Mouse (Mus musculus): ENCODE measurements around the gene Rpl5. TPM values are rescaled to one million over a fixed set of nuclear protein-coding genes. Genes with fewer than 3 reads are reported as not detected.
"Not testable (repeated sequence)": the region's sequence is repeated elsewhere in the genome, so short reads cannot be mapped to it uniquely, and the experiment has no call there.

Gene Rpl5
- total RNA-seq, 2 experiments from 2014 or later, result 307 to 494 TPM

GRCm38 (mm10) chr5:107936625-107937389 lies 36.5 kb downstream of the Rpl5 start:
- ATAC-seq (replicated peaks; ENCODE audit: low FRiP score, low TSS enrichment, poor library complexity, severe bottlenecking), result no peak

- not testable (repeated sequence) for ATAC-seq (replicated peaks; ENCODE audit: low FRiP score, low TSS enrichment, poor library complexity, severe bottlenecking)
Observed at GRCm38 (mm10) chr5:107938483-107938882, 38.2 kb downstream of the Rpl5 start.

DNA sequence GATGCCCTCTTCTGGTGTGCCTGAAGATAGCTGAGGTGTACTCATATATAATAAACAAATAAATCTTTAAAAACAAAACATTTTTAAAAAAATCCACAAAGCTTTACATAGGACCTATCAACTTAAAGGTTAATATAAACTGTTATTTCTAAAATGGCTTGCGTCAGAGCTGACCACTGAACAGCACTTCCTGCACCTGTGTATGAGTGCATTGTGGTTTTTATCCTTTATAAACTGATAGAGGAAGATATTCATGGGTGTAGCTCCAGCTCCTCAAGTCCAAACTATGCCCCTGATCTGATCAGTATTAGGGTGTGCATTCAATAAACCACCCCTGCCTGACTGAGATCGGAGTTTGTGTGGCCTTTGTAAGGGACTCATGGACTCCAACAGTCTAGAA lies 38.6 kb downstream of the Rpl5 start:
- peak; percentile 24 for ATAC-seq (replicated peaks; ENCODE audit: low FRiP score, low TSS enrichment, poor library complexity, severe bottlenecking)

DNA sequence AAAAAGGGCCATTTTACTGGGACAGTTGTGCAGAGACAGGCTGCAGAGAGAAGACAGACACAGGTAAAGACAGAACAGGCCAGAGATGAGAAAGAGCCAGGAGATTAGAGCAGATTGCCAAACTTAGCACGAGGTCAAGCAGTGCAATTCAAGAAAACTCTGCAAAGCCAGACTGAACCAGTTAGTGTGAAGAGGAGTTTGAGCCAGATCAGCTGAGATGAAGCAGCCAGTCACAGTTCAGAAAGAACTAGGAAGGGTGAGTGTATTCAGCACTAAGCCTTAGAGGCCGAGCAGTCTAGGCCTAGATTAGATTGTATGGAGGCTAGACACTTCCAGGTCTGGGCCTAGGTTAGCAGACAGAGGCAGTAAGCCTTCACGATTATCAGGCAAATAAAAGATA lies 39.4 kb downstream of the Rpl5 start:
- ATAC-seq (replicated peaks; ENCODE audit: low FRiP score, low TSS enrichment, poor library complexity, severe bottlenecking), result peak; percentile 41

- ATAC-seq (replicated peaks; ENCODE audit: low FRiP score, low TSS enrichment, poor library complexity, severe bottlenecking), result no peak
Observed at GRCm38 (mm10) chr5:107941222-107941621, 40.9 kb downstream of the Rpl5 start.

- ATAC-seq (replicated peaks; ENCODE audit: low FRiP score, low TSS enrichment, poor library complexity, severe bottlenecking), result no peak
Observed at GRCm38 (mm10) chr5:107942941-107943340, 42.6 kb downstream of the Rpl5 start.

DNA sequence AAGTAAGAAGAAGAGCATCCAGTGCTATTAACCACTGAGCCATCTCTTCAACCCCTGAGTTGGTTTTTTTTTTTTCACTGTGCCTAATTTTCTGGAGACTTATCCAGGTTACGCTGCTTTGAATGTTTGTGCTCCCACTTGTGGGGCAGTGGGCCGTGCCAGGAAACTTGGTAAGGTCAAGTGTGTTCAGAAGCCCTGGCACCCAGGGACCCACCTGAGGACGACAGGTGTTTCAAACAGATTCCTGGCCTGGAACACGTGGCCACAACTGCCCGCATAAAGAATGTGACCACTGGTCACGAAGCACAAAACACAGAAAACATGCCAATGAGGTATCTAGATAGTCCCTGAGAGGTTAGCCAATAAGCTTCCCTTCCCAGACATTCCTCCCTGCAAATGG lies 43.2 kb downstream of the Rpl5 start:
- ATAC-seq (replicated peaks; ENCODE audit: low FRiP score, low TSS enrichment, poor library complexity, severe bottlenecking), result no peak

- no peak for ATAC-seq (replicated peaks; ENCODE audit: low FRiP score, low TSS enrichment, poor library complexity, severe bottlenecking)
Observed at GRCm38 (mm10) chr5:107946475-107946874, 46.2 kb downstream of the Rpl5 start.

GRCm38 (mm10) chr5:107947548-107947947 lies 47.2 kb downstream of the Rpl5 start:
- peak; percentile 76 for ATAC-seq (replicated peaks; ENCODE audit: low FRiP score, low TSS enrichment, poor library complexity, severe bottlenecking)

DNA sequence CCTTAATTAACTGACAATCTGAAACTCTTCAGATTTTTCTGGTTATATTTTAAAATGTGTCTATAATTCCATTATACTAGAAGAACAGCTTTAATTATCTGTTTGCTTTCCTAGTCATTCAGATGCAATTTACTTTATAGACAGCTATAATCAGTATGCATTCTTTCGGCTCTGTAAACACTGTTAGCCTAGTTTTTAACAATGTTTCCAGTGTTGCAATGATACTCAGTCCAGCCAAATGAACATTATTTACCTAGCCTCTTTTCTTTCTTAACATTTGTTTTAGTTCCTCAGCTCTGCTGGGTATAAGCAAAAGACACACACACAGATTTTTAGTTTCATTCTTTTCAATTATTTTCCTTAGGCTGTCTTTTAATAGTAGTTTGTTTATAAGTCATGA lies 48.6 kb downstream of the Rpl5 start:
- ATAC-seq (replicated peaks; ENCODE audit: low FRiP score, low TSS enrichment, poor library complexity, severe bottlenecking), result no peak

DNA sequence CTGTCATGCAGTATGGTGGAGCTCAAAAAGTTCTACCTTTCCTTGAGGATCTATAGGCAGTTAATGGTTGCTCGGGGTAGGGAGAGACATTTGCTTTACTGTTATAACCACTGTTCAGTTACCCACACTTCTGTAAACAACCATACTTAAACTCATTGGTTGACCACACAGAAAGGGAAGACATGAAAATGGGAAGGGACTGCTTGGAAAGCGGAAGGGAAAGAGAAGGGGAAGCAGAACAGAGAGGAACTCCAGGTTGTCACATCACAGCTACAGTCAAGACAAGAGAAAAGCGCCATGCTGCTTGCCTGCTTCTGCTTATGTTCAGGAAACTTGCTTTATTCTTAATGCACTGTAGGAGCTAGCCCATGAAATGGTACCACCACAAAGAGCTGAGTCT lies 49.3 kb downstream of the Rpl5 start:
- ATAC-seq (replicated peaks; ENCODE audit: low FRiP score, low TSS enrichment, poor library complexity, severe bottlenecking), result no peak

GRCm38 (mm10) chr5:107950643-107951042 lies 50.3 kb downstream of the Rpl5 start:
- ATAC-seq (replicated peaks; ENCODE audit: low FRiP score, low TSS enrichment, poor library complexity, severe bottlenecking), result peak; percentile 73

Other genes starting within 250 kb of the Rpl5 start
- gene Gfi1, start 174.5 kb upstream of the Rpl5 start, total RNA-seq (2014; fragmentation: Nextera tagmentation), result 0.67 and 0.81 TPM in 2 replicates
- gene Gfi1, start 174.5 kb upstream of the Rpl5 start, total RNA-seq (2017), result 0.30 TPM in 1 of 2 replicates, not detected in the other
- not detected in 2 replicates for gene Ube2d2b, start 70.4 kb upstream of the Rpl5 start, total RNA-seq (2014; fragmentation: Nextera tagmentation)
- gene Ube2d2b, start 70.4 kb upstream of the Rpl5 start, total RNA-seq (2017), result not detected in 2 replicates
- 24.7 and 26.1 TPM in 2 replicates for gene Evi5, start 25.4 kb upstream of the Rpl5 start, total RNA-seq (2014; fragmentation: Nextera tagmentation)
- gene Evi5, start 25.4 kb upstream of the Rpl5 start, total RNA-seq (2017), result 14.4 and 20.7 TPM in 2 replicates
- gene Fam69a, start 86.6 kb downstream of the Rpl5 start, total RNA-seq (2014; fragmentation: Nextera tagmentation), result 29.1 and 44.1 TPM in 2 replicates
- gene Fam69a, start 86.6 kb downstream of the Rpl5 start, total RNA-seq (2017), result 19.2 and 23.6 TPM in 2 replicates
- gene Mtf2, start 165.2 kb downstream of the Rpl5 start, total RNA-seq (2014; fragmentation: Nextera tagmentation), result 43.2 and 50.0 TPM in 2 replicates
- 72.6 and 87.5 TPM in 2 replicates for gene Mtf2, start 165.2 kb downstream of the Rpl5 start, total RNA-seq (2017)
- 35.9 and 38.7 TPM in 2 replicates for gene Tmed5, start 232.1 kb downstream of the Rpl5 start, total RNA-seq (2014; fragmentation: Nextera tagmentation)
- 77.0 and 81.2 TPM in 2 replicates for gene Tmed5, start 232.1 kb downstream of the Rpl5 start, total RNA-seq (2017)
- 17.3 and 17.5 TPM in 2 replicates for gene Ccdc18, start 232.4 kb downstream of the Rpl5 start, total RNA-seq (2014; fragmentation: Nextera tagmentation)
- gene Ccdc18, start 232.4 kb downstream of the Rpl5 start, total RNA-seq (2017), result 25.7 and 35.0 TPM in 2 replicates

Data from megakaryocyte-erythroid progenitor cell, adult 5-6 weeks (primary cell).